Mouse (Mus musculus) neural tube, embryonic 13.5 days (tissue): ENCODE measurements around the gene Hsd3b2. TPM values are rescaled to one million over a fixed set of nuclear protein-coding genes. Genes with fewer than 3 reads are reported as not detected.

ENCODE experiments used
- polyA plus RNA-seq: library from polyadenylated mRNA; unstranded; fragments of >200 nt; fragmentation: Nextera tagmentation; extraction: Ambion mirVana; gene quantifications from 2 replicates; pipeline ENCODE4 v1.2.1, GENCODE M21; 2015

Hsd3b2 gene
- polyA plus RNA-seq, 1 experiment from 2014 or later = not detected

Other genes starting within 250 kb of the Hsd3b2 start
- not detected in 2 replicates for gene Hsd3b4, start 214.0 kb downstream of the Hsd3b2 start, polyA plus RNA-seq
- not detected in 2 replicates for gene Gm10681, start 135.7 kb downstream of the Hsd3b2 start, polyA plus RNA-seq
- gene Hsd3b5, start 94.3 kb downstream of the Hsd3b2 start, polyA plus RNA-seq = not detected in 2 replicates
- gene Hsd3b3, start 38.6 kb upstream of the Hsd3b2 start, polyA plus RNA-seq = 0.06 TPM in 1 of 2 replicates, not detected in the other
- gene Hsd3b6, start 89.9 kb upstream of the Hsd3b2 start, polyA plus RNA-seq = 8.0 and 11.3 TPM in 2 replicates
- not detected in 2 replicates for gene Hsd3b1, start 135.3 kb upstream of the Hsd3b2 start, polyA plus RNA-seq
- gene Hao2, start 168.7 kb upstream of the Hsd3b2 start, polyA plus RNA-seq = not detected in 2 replicates